Mouse (Mus musculus): ENCODE measurements around the gene Pld1. TPM values are rescaled to one million over a fixed set of nuclear protein-coding genes. Genes with fewer than 3 reads are reported as not detected.

The Pld1 gene
- polyA plus RNA-seq, 1 experiment from 2014 or later = 2.1 TPM

Other genes starting within 250 kb of the Pld1 start
- gene Fndc3b, start 227.4 kb upstream of the Pld1 start, polyA plus RNA-seq (2015; fragmentation: Nextera tagmentation; extraction: Ambion mirVana) = 6.1 and 7.7 TPM in 2 replicates
- gene Tmem212, start 42.3 kb upstream of the Pld1 start, polyA plus RNA-seq (2015; fragmentation: Nextera tagmentation; extraction: Ambion mirVana) = not detected in 2 replicates

Data from forebrain, embryonic 15.5 days (tissue).